Mouse (Mus musculus) midbrain, embryonic 16.5 days (tissue): ENCODE data around the gene Arhgap25. TPM values are rescaled to one million over a fixed set of nuclear protein-coding genes. Genes with fewer than 3 reads are reported as not detected.

Experiments
- ATAC-seq: fragments of 200-750 bp; cut with Nextera tagmentation; 2 replicates; pipeline ENCODE4 v1.8.0; 2017; ENCODE audit warnings: moderate TSS enrichment
- H3K27ac ChIP-seq: fragments of 300-500 bp; sonication (generic); 2 replicates; pipeline ENCODE4 v1.5.1; 2014; ENCODE audit warnings: mild to moderate bottlenecking, low read length, mixed read lengths
- H3K27me3 ChIP-seq: fragments of 300-500 bp; sonication (generic); 2 replicates; pipeline ENCODE4 v1.6.1; 2014; ENCODE audit warnings: low read depth, low read length, mixed read lengths; ENCODE audit not compliant: control insufficient read depth, insufficient read depth
- H3K36me3 ChIP-seq: fragments of 300-500 bp; sonication (generic); 2 replicates; pipeline ENCODE4 v1.6.1; 2014; ENCODE audit warnings: mild to moderate bottlenecking, low read length, moderate library complexity, mixed read lengths; ENCODE audit not compliant: control insufficient read depth, insufficient read depth
- H3K4me1 ChIP-seq: fragments of 300-500 bp; sonication (generic); 2 replicates; pipeline ENCODE4 v1.6.1; 2014; ENCODE audit warnings: mild to moderate bottlenecking, low read length, mixed read lengths; ENCODE audit not compliant: control insufficient read depth, insufficient read depth
- H3K4me2 ChIP-seq: fragments of 300-500 bp; sonication (generic); 2 replicates; pipeline ENCODE4 v1.6.1; 2014; ENCODE audit warnings: mild to moderate bottlenecking, low read length, mixed read lengths
- H3K4me3 ChIP-seq: fragments of 300-500 bp; sonication (generic); 2 replicates; pipeline ENCODE4 v1.5.1; 2014; ENCODE audit warnings: low read depth, mild to moderate bottlenecking, low read length, moderate library complexity, mixed read lengths
- H3K9ac ChIP-seq: fragments of 300-500 bp; sonication (generic); 2 replicates; pipeline ENCODE4 v1.6.1; 2014; ENCODE audit warnings: low read depth, low read length, mixed read lengths
- H3K9me3 ChIP-seq: fragments of 300-500 bp; sonication (generic); replicated peaks from 2 replicates; pipeline ENCODE4 v1.6.1; 2014; ENCODE audit warnings: mild to moderate bottlenecking, low read length, mixed read lengths; ENCODE audit not compliant: control insufficient read depth, poor library complexity, severe bottlenecking
- WGBS: fragments of 180-500 bp; shearing (Covaris S2); extraction: QIAGEN DNeasy Blood & Tissue Kit; methylation state at CpG from one replicate; pipeline ENCODE4 v1.1.7; 2014; 5-methylcytosine and 5-hydroxymethylcytosine counted together
- polyA plus RNA-seq: library from polyadenylated mRNA; unstranded; fragments of >200 nt; fragmentation: Nextera tagmentation; extraction: Ambion mirVana; gene quantifications from 2 replicates; pipeline ENCODE4 v1.2.1, GENCODE M21; 2015

Arhgap25 gene
- polyA plus RNA-seq, 1 experiment from 2014 or later: 0.99 TPM

GRCm38 (mm10) chr6:87517753-87518409, 15.2 kb downstream of the Arhgap25 start:
- 83% methylated on average over 4 of the region's 4 CpGs for WGBS
- H3K9ac ChIP-seq: no peak overlapping the region
- no peaks in the 10 kb centered on the region for H3K9me3 ChIP-seq
- H3K27me3 ChIP-seq: no peaks in the 10 kb centered on the region
- no peaks in the 10 kb centered on the region for H3K36me3 ChIP-seq
- ATAC-seq: no peak
- H3K4me3 ChIP-seq: no peak overlapping the region
- H3K27ac ChIP-seq: no peak overlapping the region
- H3K4me2 ChIP-seq: no peak overlapping the region
- no peaks in the 10 kb centered on the region for H3K4me1 ChIP-seq

GRCm38 (mm10) chr6:87514321-87514720, 18.7 kb downstream of the Arhgap25 start:
- Histone ChIP-seq H3K4me2 (no peak overlapping the region), H3K4me3 (no peak overlapping the region), H3K27ac (no peak overlapping the region), H3K4me1 (no peaks in the 10 kb centered on the region), H3K36me3 (no peaks in the 10 kb centered on the region), H3K9ac (no peak overlapping the region), H3K9me3 (no peaks in the 10 kb centered on the region), H3K27me3 (no peaks in the 10 kb centered on the region)
- ATAC-seq: no peak
- 86% methylated on average over 4 of the region's 4 CpGs for WGBS

GRCm38 (mm10) chr6:87513046-87513767, 19.9 kb downstream of the Arhgap25 start:
- H3K9me3 ChIP-seq: no peaks in the 10 kb centered on the region
- no peaks in the 10 kb centered on the region for H3K4me1 ChIP-seq
- H3K27ac ChIP-seq: no peak overlapping the region
- no peak overlapping the region for H3K9ac ChIP-seq
- H3K4me2 ChIP-seq: 0 out of 2 replicates have a peak overlapping the region, but pooled peaks have one; percentile 6
- no peak overlapping the region for H3K4me3 ChIP-seq
- 72% methylated on average over 12 of the region's 12 CpGs for WGBS
- ATAC-seq: no peak
- no peaks in the 10 kb centered on the region for H3K27me3 ChIP-seq
- H3K36me3 ChIP-seq: no peaks in the 10 kb centered on the region

- 82% methylated on average over 4 of the region's 4 CpGs for WGBS
- Histone ChIP-seq H3K9ac (no peak overlapping the region), H3K4me1 (no peaks in the 10 kb centered on the region), H3K9me3 (no peaks in the 10 kb centered on the region), H3K36me3 (no peaks in the 10 kb centered on the region), H3K4me2 (no peak overlapping the region), H3K4me3 (no peak overlapping the region), H3K27ac (no peak overlapping the region), H3K27me3 (no peaks in the 10 kb centered on the region)
- no peak for ATAC-seq
These were observed 22.1 kb downstream of the Arhgap25 start for GRCm38 (mm10) chr6:87510999-87511398.

GRCm38 (mm10) chr6:87509806-87510205, 23.3 kb downstream of the Arhgap25 start:
- WGBS: 96% methylated on average over 2 of the region's 2 CpGs
- no peak overlapping the region for H3K4me2 ChIP-seq
- H3K9me3 ChIP-seq: no peaks in the 10 kb centered on the region
- H3K4me1 ChIP-seq: no peaks in the 10 kb centered on the region
- no peaks in the 10 kb centered on the region for H3K27me3 ChIP-seq
- no peak overlapping the region for H3K27ac ChIP-seq
- no peak overlapping the region for H3K9ac ChIP-seq
- no peak overlapping the region for H3K4me3 ChIP-seq
- no peak for ATAC-seq
- no peaks in the 10 kb centered on the region for H3K36me3 ChIP-seq

GRCm38 (mm10) chr6:87504875-87505274, 28.2 kb downstream of the Arhgap25 start:
- WGBS: 72% methylated on average over 7 of the region's 7 CpGs

GRCm38 (mm10) chr6:87503976-87504375, 29.1 kb downstream of the Arhgap25 start:
- no peak overlapping the region for H3K9ac ChIP-seq
- ATAC-seq: no peak
- no peaks in the 10 kb centered on the region for H3K9me3 ChIP-seq
- H3K4me2 ChIP-seq: no peak overlapping the region
- H3K36me3 ChIP-seq: no peaks in the 10 kb centered on the region
- H3K4me3 ChIP-seq: no peak overlapping the region
- H3K27ac ChIP-seq: no peak overlapping the region
- H3K4me1 ChIP-seq: no peaks in the 10 kb centered on the region
- no peaks in the 10 kb centered on the region for H3K27me3 ChIP-seq
- WGBS: 74% methylated on average over 5 of the region's 5 CpGs

More at GRCm38 (mm10) chr6:87504875-87505274, 28.2 kb downstream of the Arhgap25 start:
- no peak overlapping the region for H3K4me2 ChIP-seq
- H3K4me3 ChIP-seq: no peak overlapping the region
- no peaks in the 10 kb centered on the region for H3K4me1 ChIP-seq
- no peak overlapping the region for H3K27ac ChIP-seq
- no peaks in the 10 kb centered on the region for H3K27me3 ChIP-seq
- H3K36me3 ChIP-seq: no peaks in the 10 kb centered on the region
- H3K9me3 ChIP-seq: no peaks in the 10 kb centered on the region
- no peak overlapping the region for H3K9ac ChIP-seq
- ATAC-seq: no peak

- H3K9me3 ChIP-seq: no peaks in the 10 kb centered on the region
- H3K4me2 ChIP-seq: no peak overlapping the region
- ATAC-seq: no peak
- WGBS: 94% methylated on average over 1 of the region's 1 CpGs
- H3K27ac ChIP-seq: no peak overlapping the region
- no peaks in the 10 kb centered on the region for H3K36me3 ChIP-seq
- H3K27me3 ChIP-seq: no peaks in the 10 kb centered on the region
- no peaks in the 10 kb centered on the region for H3K4me1 ChIP-seq
- no peak overlapping the region for H3K4me3 ChIP-seq
- H3K9ac ChIP-seq: no peak overlapping the region
These were observed 29.5 kb downstream of the Arhgap25 start for GRCm38 (mm10) chr6:87503536-87503935.

GRCm38 (mm10) chr6:87502831-87503286, 30.2 kb downstream of the Arhgap25 start:
- Histone ChIP-seq H3K4me2 (no peak overlapping the region), H3K9me3 (no peaks in the 10 kb centered on the region), H3K4me1 (no peaks in the 10 kb centered on the region), H3K27me3 (no peaks in the 10 kb centered on the region), H3K36me3 (no peaks in the 10 kb centered on the region), H3K4me3 (no peak overlapping the region), H3K27ac (no peak overlapping the region), H3K9ac (no peak overlapping the region)
- no peak for ATAC-seq
- 78% methylated on average over 10 of the region's 10 CpGs for WGBS
